In the genomic region with DNA sequence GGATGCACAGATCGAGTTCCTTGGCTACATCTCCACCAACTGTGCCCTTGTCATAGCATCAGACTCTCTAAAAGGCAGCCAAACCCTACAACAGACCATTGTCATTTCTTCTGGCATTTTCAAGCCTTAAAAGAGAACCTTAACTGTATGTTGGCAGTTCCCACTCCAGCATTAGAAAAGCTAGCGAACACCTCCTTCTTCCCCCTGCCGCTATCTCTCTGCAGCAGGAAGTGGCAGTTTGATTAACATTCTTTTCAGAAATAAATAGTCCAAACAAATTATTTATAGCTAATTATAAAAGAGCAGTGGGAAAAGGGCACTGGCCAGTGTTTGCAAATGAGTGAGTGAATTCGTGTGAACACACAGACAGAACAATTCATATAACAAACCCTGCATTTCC, we compare ENCODE assay signal across 25 mouse cellular contexts. TPM values are rescaled to one million over a fixed set of nuclear protein-coding genes. Genes with fewer than 3 reads are reported as not detected.
DNase-seq lines count a peak whose midpoint lies in the region; ATAC-seq and TF ChIP-seq lines count a peak whose summit lies in the region.
"Had no signal": no experiment of that assay in that cellular context is flagged by ENCODE, and none has a peak within 500 bp of the region (broad histone marks: within the 10 kb centered on the region; RNA-seq: fewer than 3 reads in every experiment).

No protein-coding gene starts in this region.

- DNase-seq in forebrain, embryonic 14.5 days (ENCODE audit: low spot score) = peak; percentile 0
- DNase-seq in MEL (ENCODE audit: low read depth, low spot score) = peak; percentile 54
- DNase-seq in brain, embryonic 14.5 days (ENCODE audit: low read depth) = peak; percentile 1
- DNase-seq in midbrain, postnatal 0 days (ENCODE audit: low spot score) = no peak
- DNase-seq: adrenal gland, adult 2 months; adrenal gland, postnatal 10 days; adrenal gland, postnatal 25 days; B cell, adult 2 months; cerebellum, adult 11-12 months; cerebellum, adult 2 months; cerebellum, adult 9-10 months; cerebellum, postnatal 10 days; cerebellum, postnatal 25 days; forebrain, postnatal 0 days had no signal

- H3K36me3 ChIP-seq in forebrain, embryonic 14.5 days (ENCODE audit: control insufficient read depth, insufficient read depth, low read length) = no peaks in the 10 kb centered on the region
- H3K36me3 ChIP-seq in forebrain, embryonic 13.5 days (ENCODE audit: poor library complexity, severe bottlenecking) = no peaks in the 10 kb centered on the region
- H3K36me3 ChIP-seq in MEL (ENCODE audit: control insufficient read depth in 1 of 2, insufficient read depth in 2 of 2, low read length in 2 of 2) = peaks cover 0 to 9% of the 10 kb centered on the region in 2 experiments; a peak in 2 of 4 replicates
- no peaks in the 10 kb centered on the region for H3K36me3 ChIP-seq in midbrain, postnatal 0 days (ENCODE audit: insufficient read depth, low read length)
- H3K36me3 ChIP-seq in hindbrain, embryonic 12.5 days = no peaks in the 10 kb centered on the region
- H3K36me3 ChIP-seq: embryonic facial prominence, embryonic 10.5 days; embryonic facial prominence, embryonic 12.5 days; forebrain, embryonic 12.5 days; G1E had no signal

- H3K4me3 ChIP-seq in forebrain, embryonic 14.5 days (ENCODE audit: low read depth, low read length) = no peak overlapping the region
- H3K4me3 ChIP-seq in forebrain, embryonic 13.5 days = no peak overlapping the region
- H3K4me3 ChIP-seq in MEL (ENCODE audit: control insufficient read depth in 1 of 2, insufficient read depth in 1 of 2, low read depth in 2 of 2, low read length in 2 of 2) = peak overlapping the region; percentile 60 to 71
- H3K4me3 ChIP-seq in midbrain, postnatal 0 days (ENCODE audit: low read depth, low read length) = no peak overlapping the region
- no peak overlapping the region for H3K4me3 ChIP-seq in hindbrain, embryonic 12.5 days
- H3K4me3 ChIP-seq: embryonic facial prominence, embryonic 10.5 days; embryonic facial prominence, embryonic 12.5 days; forebrain, embryonic 12.5 days had no signal

- H3K79me2 ChIP-seq in MEL (ENCODE audit: control insufficient read depth, insufficient read depth, low read length, poor library complexity) = no peaks in the 10 kb centered on the region

- ATAC-seq in forebrain, embryonic 14.5 days = no peak
- ATAC-seq in forebrain, embryonic 13.5 days = no peak
- peak; percentile 78 for ATAC-seq in megakaryocyte-erythroid progenitor cell, adult 5-6 weeks (replicated peaks; ENCODE audit: low FRiP score, low TSS enrichment, poor library complexity, severe bottlenecking)
- ATAC-seq in midbrain, postnatal 0 days (ENCODE audit: low FRiP score) = no peak
- ATAC-seq in hindbrain, embryonic 12.5 days (ENCODE audit: low FRiP score) = no peak
- ATAC-seq: activated CD4-positive, CD25-positive, alpha-beta regulatory T cell, adult 4 months; CD4-positive, CD25-positive, alpha-beta regulatory T cell, adult 4 months; forebrain, postnatal 0 days; Patski had no signal

- H3K27me3 ChIP-seq in forebrain, embryonic 14.5 days (replicated peaks; ENCODE audit: control insufficient read depth, insufficient read depth, low read length) = no peaks in the 10 kb centered on the region
- H3K27me3 ChIP-seq in forebrain, embryonic 13.5 days = no peaks in the 10 kb centered on the region
- no peaks in the 10 kb centered on the region for H3K27me3 ChIP-seq in MEL (ENCODE audit: control insufficient read depth in 1 of 2, insufficient read depth in 2 of 2, low read length in 2 of 2)
- no peaks in the 10 kb centered on the region for H3K27me3 ChIP-seq in midbrain, postnatal 0 days (ENCODE audit: insufficient read depth, low read length)
- no peaks in the 10 kb centered on the region for H3K27me3 ChIP-seq in hindbrain, embryonic 12.5 days
- H3K27me3 ChIP-seq: CH12.LX; embryonic facial prominence, embryonic 12.5 days; forebrain, embryonic 12.5 days had no signal

- no peaks in the 10 kb centered on the region for H3K9me3 ChIP-seq in forebrain, embryonic 14.5 days (replicated peaks; ENCODE audit: control insufficient read depth, low read length)
- no peaks in the 10 kb centered on the region for H3K9me3 ChIP-seq in forebrain, embryonic 13.5 days (replicated peaks)
- no peaks in the 10 kb centered on the region for H3K9me3 ChIP-seq in MEL (replicated peaks; ENCODE audit: insufficient read depth, low read length)
- H3K9me3 ChIP-seq in midbrain, postnatal 0 days (ENCODE audit: low read length) = no peaks in the 10 kb centered on the region
- no peaks in the 10 kb centered on the region for H3K9me3 ChIP-seq in hindbrain, embryonic 12.5 days (replicated peaks)
- H3K9me3 ChIP-seq: embryonic facial prominence, embryonic 10.5 days; embryonic facial prominence, embryonic 12.5 days; forebrain, embryonic 12.5 days; G1E had no signal

- TF ChIP-seq POLR2A in MEL (IDR thresholded peaks at IDR 0.05; ENCODE audit: control insufficient read depth in 1 of 2, insufficient read depth in 1 of 2, low read depth in 1 of 2, low read length in 2 of 2, poor library complexity in 1 of 2) = no peak
- TF ChIP-seq POLR2A in brain, embryonic 14.5 days (IDR thresholded peaks at IDR 0.05; ENCODE audit: borderline replicate concordance, extremely low read depth, insufficient read depth, insufficient read length, poor library complexity, severe bottlenecking) = no peak

- no peak for TF ChIP-seq RAD21 in MEL (IDR thresholded peaks at IDR 0.05; ENCODE audit: low read depth, low read length)

- TF ChIP-seq CTCF in MEL (IDR thresholded peaks at IDR 0.05 in 2 of 3, conservative IDR thresholded peaks at IDR 0.05 in 1 of 3; ENCODE audit: control insufficient read depth in 1 of 3, insufficient read depth in 1 of 3, low read depth in 2 of 3, low read length in 3 of 3, poor library complexity in 1 of 3, severe bottlenecking in 1 of 3) = no peak
- no peak for TF ChIP-seq CTCF in brain, embryonic 14.5 days (IDR thresholded peaks at IDR 0.05; ENCODE audit: borderline replicate concordance, extremely low read depth, insufficient read depth, insufficient read length)
- no peak for TF ChIP-seq CTCF in midbrain, postnatal 0 days (IDR thresholded peaks at IDR 0.05)

- H3K9ac ChIP-seq in forebrain, embryonic 14.5 days (ENCODE audit: low read length) = no peak overlapping the region
- no peak overlapping the region for H3K9ac ChIP-seq in forebrain, embryonic 13.5 days
- H3K9ac ChIP-seq in MEL (ENCODE audit: control insufficient read depth, low read depth, low read length, poor library complexity, severe bottlenecking) = peak overlapping the region; percentile 61
- H3K9ac ChIP-seq in midbrain, postnatal 0 days (replicated peaks; ENCODE audit: low read length, poor library complexity, severe bottlenecking) = no peak overlapping the region
- H3K9ac ChIP-seq in hindbrain, embryonic 12.5 days = no peak overlapping the region
- H3K9ac ChIP-seq: embryonic facial prominence, embryonic 12.5 days; forebrain, embryonic 12.5 days; forebrain, postnatal 0 days had no signal

- no peaks in the 10 kb centered on the region for H3K4me1 ChIP-seq in forebrain, embryonic 14.5 days (ENCODE audit: control insufficient read depth, insufficient read depth, low read length)
- H3K4me1 ChIP-seq in forebrain, embryonic 13.5 days = no peaks in the 10 kb centered on the region
- H3K4me1 ChIP-seq in MEL (ENCODE audit: control insufficient read depth in 1 of 2, insufficient read depth in 2 of 2, low read length in 2 of 2) = peaks cover 2 to 4% of the 10 kb centered on the region in 2 experiments; a peak in 3 of 4 replicates
- H3K4me1 ChIP-seq in midbrain, postnatal 0 days (ENCODE audit: insufficient read depth, low read length) = no peaks in the 10 kb centered on the region
- no peaks in the 10 kb centered on the region for H3K4me1 ChIP-seq in hindbrain, embryonic 12.5 days
- H3K4me1 ChIP-seq: embryonic facial prominence, embryonic 10.5 days; embryonic facial prominence, embryonic 12.5 days; forebrain, embryonic 12.5 days had no signal

- WGBS in forebrain, embryonic 14.5 days = 38% methylated on average over 4 of the region's 4 CpGs
- 46% methylated on average over 4 of the region's 4 CpGs for WGBS in forebrain, embryonic 13.5 days
- 37% methylated on average over 4 of the region's 4 CpGs for WGBS in midbrain, postnatal 0 days
- WGBS in hindbrain, embryonic 12.5 days = 66% methylated on average over 4 of the region's 4 CpGs

- no peak overlapping the region for H3K4me2 ChIP-seq in forebrain, embryonic 14.5 days (ENCODE audit: low read length)
- no peak overlapping the region for H3K4me2 ChIP-seq in forebrain, embryonic 13.5 days
- H3K4me2 ChIP-seq in midbrain, postnatal 0 days (ENCODE audit: low read depth, low read length, poor library complexity, severe bottlenecking) = no peak overlapping the region
- no peak overlapping the region for H3K4me2 ChIP-seq in hindbrain, embryonic 12.5 days (replicated peaks)
- H3K4me2 ChIP-seq: embryonic facial prominence, embryonic 12.5 days; forebrain, embryonic 12.5 days had no signal

- H3K27ac ChIP-seq in forebrain, embryonic 14.5 days (ENCODE audit: low read depth, low read length) = no peak overlapping the region
- H3K27ac ChIP-seq in forebrain, embryonic 13.5 days = no peak overlapping the region
- peak overlapping the region; percentile 80 for H3K27ac ChIP-seq in MEL (ENCODE audit: control insufficient read depth, low read depth, low read length)
- no peak overlapping the region for H3K27ac ChIP-seq in midbrain, postnatal 0 days (ENCODE audit: low read depth, low read length)
- H3K27ac ChIP-seq in hindbrain, embryonic 12.5 days = no peak overlapping the region
- H3K27ac ChIP-seq: embryonic facial prominence, embryonic 10.5 days; embryonic facial prominence, embryonic 12.5 days; forebrain, embryonic 12.5 days had no signal

- peak in 1 of 2 experiments; percentile 64; a peak in 2 of 4 replicates for TF ChIP-seq EP300 in MEL (IDR thresholded peaks at IDR 0.05; ENCODE audit: low read depth in 1 of 2, low read length in 2 of 2)

RNA-seq across cellular contexts. Expression of a gene that starts 34.9 kb away (rescaled TPM):
- polyA plus RNA-seq in forebrain, embryonic 14.5 days (2014; fragmentation: Nextera tagmentation; extraction: Ambion mirVana) = 10.3 and 12.1 TPM in 2 replicates
- 9.6 and 10.9 TPM in 2 replicates for polyA plus RNA-seq in forebrain, embryonic 13.5 days (2015; fragmentation: Nextera tagmentation; extraction: Ambion mirVana)
- not detected in 2 replicates for total RNA-seq in MEL (2012; rRNA removed)
- polyA plus RNA-seq in MEL (2012; ENCODE audit: insufficient read depth in 1 of 2, insufficient read length in 2 of 2, low read depth in 1 of 2, low replicate concordance in 2 of 2, missing spikeins in 1 of 2) = not detected
- 20.1 and 22.5 TPM in 2 replicates for polyA plus RNA-seq in brain, embryonic 14.5 days (2012; rRNA removed)
- total RNA-seq in megakaryocyte-erythroid progenitor cell, adult 5-6 weeks (2014; fragmentation: Nextera tagmentation) = 1.0 TPM in 1 of 2 replicates, not detected in the other
- 1.1 and 1.4 TPM in 2 replicates for total RNA-seq in megakaryocyte-erythroid progenitor cell, adult 5-6 weeks (2017)
- total RNA-seq in midbrain, postnatal 0 days (2014; rRNA removed) = 19.4 and 20.2 TPM in 2 replicates
- polyA plus RNA-seq in midbrain, postnatal 0 days (2015; fragmentation: Nextera tagmentation; extraction: Ambion mirVana) = 24.1 and 25.9 TPM in 2 replicates
- 11.7 and 12.7 TPM in 2 replicates for polyA plus RNA-seq in hindbrain, embryonic 12.5 days (2016; fragmentation: Nextera tagmentation; extraction: Ambion mirVana)
- total RNA-seq: CH12.LX, G1E had no signal
- polyA plus RNA-seq: activated CD4-positive, CD25-positive, alpha-beta regulatory T cell, adult 4 months; G1E had no signal

RNA-seq across cellular contexts. Expression of a gene that starts 53.6 kb away (rescaled TPM):
- polyA plus RNA-seq in forebrain, embryonic 14.5 days (2014; fragmentation: Nextera tagmentation; extraction: Ambion mirVana) = 2.7 TPM in 2 replicates
- 1.3 and 1.5 TPM in 2 replicates for polyA plus RNA-seq in forebrain, embryonic 13.5 days (2015; fragmentation: Nextera tagmentation; extraction: Ambion mirVana)
- 4.6 and 4.8 TPM in 2 replicates for total RNA-seq in MEL (2012; rRNA removed)
- polyA plus RNA-seq in MEL (2012; ENCODE audit: insufficient read depth in 1 of 2, insufficient read length in 2 of 2, low read depth in 1 of 2, low replicate concordance in 2 of 2, missing spikeins in 1 of 2) = 1 to 10 TPM in 1 of 2 experiments, not detected in 1; 2.0 TPM
- 7.2 and 7.7 TPM in 2 replicates for polyA plus RNA-seq in brain, embryonic 14.5 days (2012; rRNA removed)
- 4.6 and 4.8 TPM in 2 replicates for total RNA-seq in megakaryocyte-erythroid progenitor cell, adult 5-6 weeks (2014; fragmentation: Nextera tagmentation)
- total RNA-seq in megakaryocyte-erythroid progenitor cell, adult 5-6 weeks (2017) = 6.1 TPM in 2 replicates
- 24.5 and 32.2 TPM in 2 replicates for total RNA-seq in midbrain, postnatal 0 days (2014; rRNA removed)
- 1.5 and 1.7 TPM in 2 replicates for polyA plus RNA-seq in midbrain, postnatal 0 days (2015; fragmentation: Nextera tagmentation; extraction: Ambion mirVana)
- 1.7 and 2.0 TPM in 2 replicates for polyA plus RNA-seq in hindbrain, embryonic 12.5 days (2016; fragmentation: Nextera tagmentation; extraction: Ambion mirVana)

Comparison
In these comparisons a context has a peak if more than half of its experiments do, and no peak if none do; other contexts are left out.
1. H3K4me3 ChIP-seq: peak in MEL (2 of 2); none in forebrain, embryonic 14.5 days (single experiment), forebrain, embryonic 13.5 days (single experiment), midbrain, postnatal 0 days (single experiment) and hindbrain, embryonic 12.5 days (single experiment).
2. RNA of a gene that starts 34.9 kb away (polyA plus RNA-seq): 24.1 to 25.9 TPM in midbrain, postnatal 0 days, 20.1 to 22.5 TPM in brain, embryonic 14.5 days, 11.7 to 12.7 TPM in hindbrain, embryonic 12.5 days, 10.3 to 12.1 TPM in forebrain, embryonic 14.5 days and 9.6 to 10.9 TPM in forebrain, embryonic 13.5 days; not detected in MEL; every median in the first group is over 10 times any median in the second.